ENCODE assay signal across 16 mouse cellular contexts in genomic region chr1:134193674-134194197, GRCm38 (mm10). TPM values are rescaled to one million over a fixed set of nuclear protein-coding genes. Genes with fewer than 3 reads are reported as not detected.
A peak's percentile ranks its signal among the peaks of the same experiment; 100 is the strongest.
DNase-seq lines count a peak whose midpoint lies in the region; TF ChIP-seq lines count a peak whose summit lies in the region.
"Had no signal": no experiment of that assay in that cellular context is flagged by ENCODE, and none has a peak within 500 bp of the region (broad histone marks: within the 10 kb centered on the region; RNA-seq: fewer than 3 reads in every experiment).

No protein-coding gene starts in this region.

- intact Hi-C loops in gastrocnemius, adult 2 months (cut with DNase I): no loop called here

- DNase-seq in gastrocnemius, adult 2 months: peak; percentile 62
- no peak for DNase-seq in gastrocnemius, postnatal 25 days
- no peak for DNase-seq in layer of hippocampus, adult 2 months (ENCODE audit: low spot score in 2 of 2)
- DNase-seq in layer of hippocampus, postnatal 25 days (ENCODE audit: extremely low spot score in 1 of 2, low spot score in 1 of 2): no peak
- DNase-seq in limb, embryonic 10.5 days (ENCODE audit: low spot score): no peak
- DNase-seq in ovary, postnatal 10 days (ENCODE audit: low spot score): no peak
- DNase-seq in spleen, postnatal 10 days (ENCODE audit: low spot score in 2 of 2): no peak
- DNase-seq: cerebellum, postnatal 10 days; kidney, postnatal 10 days; right cerebral cortex, postnatal 4 days; thymus, postnatal 4 days had no signal

- peaks cover 15% of the 10 kb centered on the region for H3K27me3 ChIP-seq in limb, embryonic 10.5 days (ENCODE audit: low read depth, poor library complexity, severe bottlenecking)
- H3K27me3 ChIP-seq: intestine, embryonic 15.5 days had no signal

- peak overlapping the region; percentile 93 for H3K27ac ChIP-seq in gastrocnemius, adult 2 months
- H3K27ac ChIP-seq in layer of hippocampus, adult 2 months: peak overlapping the region; percentile 91
- peak overlapping the region; percentile 61 for H3K27ac ChIP-seq in limb, embryonic 10.5 days
- H3K27ac ChIP-seq: intestine, embryonic 15.5 days had no signal

- TF ChIP-seq CTCF in gastrocnemius, adult 2 months (IDR thresholded peaks at IDR 0.05): no peak
- TF ChIP-seq CTCF in layer of hippocampus, adult 2 months (conservative IDR thresholded peaks at IDR 0.05): no peak

- H3K36me3 ChIP-seq in limb, embryonic 10.5 days: no peaks in the 10 kb centered on the region
- H3K36me3 ChIP-seq: intestine, embryonic 15.5 days had no signal

- WGBS in limb, embryonic 10.5 days: 58% methylated on average over 7 of the region's 7 CpGs

- peaks cover 54% of the 10 kb centered on the region for H3K4me1 ChIP-seq in limb, embryonic 10.5 days

- peak overlapping the region; percentile 74 for H3K4me3 ChIP-seq in gastrocnemius, adult 2 months
- no peak overlapping the region for H3K4me3 ChIP-seq in layer of hippocampus, adult 2 months
- H3K4me3 ChIP-seq in limb, embryonic 10.5 days: no peak overlapping the region
- H3K4me3 ChIP-seq: intestine, embryonic 15.5 days had no signal

- H3K9me3 ChIP-seq in limb, embryonic 10.5 days (replicated peaks): no peaks in the 10 kb centered on the region
- H3K9me3 ChIP-seq: intestine, embryonic 15.5 days had no signal

RNA-seq across cellular contexts. Expression of gene Mybph, which starts 0.5 kb away (rescaled TPM):
- total RNA-seq in gastrocnemius, adult 2 months (2021): 100 to 1,000 TPM; 192 to 318 TPM
- total RNA-seq in gastrocnemius, postnatal 25 days (2021): 100 to 1,000 TPM; 335 to 488 TPM
- not detected for total RNA-seq in layer of hippocampus, adult 2 months (2021)
- under 1 TPM; 0.17 to 0.19 TPM for total RNA-seq in layer of hippocampus, postnatal 25 days (2021)
- polyA plus RNA-seq in limb, embryonic 10.5 days (2016; fragmentation: Nextera tagmentation; extraction: Ambion mirVana): 0.56 and 0.98 TPM in 2 replicates
- total RNA-seq: hematopoietic stem cell, adult 5-6 weeks; layer of hippocampus, postnatal 10 days; megakaryocyte-erythroid progenitor cell, adult 5-6 weeks had no signal
- polyA plus RNA-seq: stomach, embryonic 14.5 days had no signal

RNA-seq across cellular contexts. Expression of gene Chil1, which starts 11.8 kb away (rescaled TPM):
- 1 to 10 TPM; 1.8 to 6.9 TPM for total RNA-seq in gastrocnemius, adult 2 months (2021)
- 1 to 10 TPM in 1 of 2 experiments, under 1 TPM in 1; 0.91 to 1.7 TPM for total RNA-seq in gastrocnemius, postnatal 25 days (2021)
- total RNA-seq in layer of hippocampus, adult 2 months (2021): 10 to 100 TPM; 11.1 to 12.4 TPM
- total RNA-seq in layer of hippocampus, postnatal 25 days (2021): 10 to 100 TPM in 1 of 2 experiments, 1 to 10 TPM in 1; 7.3 to 10.8 TPM
- 0.80 TPM in 1 of 2 replicates, not detected in the other for polyA plus RNA-seq in limb, embryonic 10.5 days (2016; fragmentation: Nextera tagmentation; extraction: Ambion mirVana)

RNA-seq across cellular contexts. Expression of gene Adora1, which starts 41.5 kb away (rescaled TPM):
- under 1 TPM; 0.20 to 0.31 TPM for total RNA-seq in gastrocnemius, adult 2 months (2021)
- total RNA-seq in gastrocnemius, postnatal 25 days (2021): 1 to 10 TPM in 1 of 2 experiments, under 1 TPM in 1; 0.49 to 2.7 TPM
- 100 to 1,000 TPM; 202 to 221 TPM for total RNA-seq in layer of hippocampus, adult 2 months (2021)
- total RNA-seq in layer of hippocampus, postnatal 25 days (2021): 100 to 1,000 TPM; 224 to 230 TPM
- polyA plus RNA-seq in limb, embryonic 10.5 days (2016; fragmentation: Nextera tagmentation; extraction: Ambion mirVana): 0.06 and 0.69 TPM in 2 replicates
- total RNA-seq: megakaryocyte-erythroid progenitor cell, adult 5-6 weeks had no signal

Comparison
In these comparisons a context has a peak if more than half of its experiments do, and no peak if none do; other contexts are left out.
1. RNA of gene Mybph, which starts 0.5 kb away (total RNA-seq): 335 to 488 TPM in gastrocnemius, postnatal 25 days and 192 to 318 TPM in gastrocnemius, adult 2 months; 0.17 to 0.19 TPM in layer of hippocampus, postnatal 25 days and not detected in layer of hippocampus, adult 2 months; every median in the first group is over 100 times any median in the second.
2. RNA of gene Adora1, which starts 41.5 kb away (total RNA-seq): 224 to 230 TPM in layer of hippocampus, postnatal 25 days and 202 to 221 TPM in layer of hippocampus, adult 2 months; 0.49 to 2.7 TPM in gastrocnemius, postnatal 25 days and 0.20 to 0.31 TPM in gastrocnemius, adult 2 months; every median in the first group is over 10 times any median in the second.
3. Peak in every context shown above with its lines, with median percentiles within 50 percentile points of each other: H3K27ac ChIP-seq.